Mouse (Mus musculus) liver, postnatal 0 days (tissue): ENCODE data around the gene Kti12.

Experiments used
- CTCF ChIP-seq: sonication (generic); IDR thresholded peaks from 2 replicates; pipeline ENCODE4 v1.5.1; 2016; ENCODE audit warnings: antibody characterized with exemption, low read depth
- EP300 ChIP-seq: IDR thresholded peaks from 2 replicates; pipeline ENCODE4 v1.6.1; 2016; ENCODE audit warnings: antibody characterized with exemption, low read depth, mild to moderate bottlenecking

GRCm38 (mm10) chr4:108878963-108879822, 31.6 kb downstream of the Kti12 start, which contains the start of gene Rab3b:
- no peak for TF ChIP-seq CTCF
- no peak for TF ChIP-seq EP300
